Mouse (Mus musculus): ENCODE measurements around the gene A230050P20Rik. TPM values are rescaled to one million over a fixed set of nuclear protein-coding genes. Genes with fewer than 3 reads are reported as not detected.

A230050P20Rik gene
- polyA plus RNA-seq, 1 experiment from 2014 or later, result 1.2 TPM

- H3K4me1 ChIP-seq, result no peaks in the 10 kb centered on the region
- no peak overlapping the region for H3K4me3 ChIP-seq
- no peak for ATAC-seq
- H3K27me3 ChIP-seq, result peaks cover 14% of the 10 kb centered on the region; the same call in 1 of the 2 replicates
- H3K36me3 ChIP-seq (ENCODE audit: poor library complexity, severe bottlenecking), result no peaks in the 10 kb centered on the region
- H3K9me3 ChIP-seq (replicated peaks), result no peaks in the 10 kb centered on the region
- no peak overlapping the region for H3K4me2 ChIP-seq
- no peak overlapping the region for H3K9ac ChIP-seq
- H3K27ac ChIP-seq, result no peak overlapping the region
- WGBS, result 88% methylated on average over 2 of the region's 2 CpGs
Observed at GRCm38 (mm10) chr9:20850179-20850578, 18.3 kb upstream of the A230050P20Rik start.

- ATAC-seq, result no peak
- Histone ChIP-seq H3K4me1 (no peaks in the 10 kb centered on the region), H3K27me3 (peaks cover 21% of the 10 kb centered on the region; the same call in 1 of the 2 replicates), H3K9ac (no peak overlapping the region), H3K4me2 (no peak overlapping the region), H3K27ac (no peak overlapping the region), H3K36me3 (ENCODE audit: poor library complexity, severe bottlenecking) (no peaks in the 10 kb centered on the region), H3K4me3 (no peak overlapping the region), H3K9me3 (replicated peaks) (no peaks in the 10 kb centered on the region)
- WGBS, result 13% methylated on average over 6 of the region's 6 CpGs
Observed at GRCm38 (mm10) chr9:20857131-20857530, 11.3 kb upstream of the A230050P20Rik start.

- no peak for ATAC-seq
- Histone ChIP-seq H3K27me3 (peaks cover 12% of the 10 kb centered on the region; the same call in 1 of the 2 replicates), H3K4me3 (no peak overlapping the region), H3K36me3 (ENCODE audit: poor library complexity, severe bottlenecking) (no peaks in the 10 kb centered on the region), H3K9me3 (replicated peaks) (no peaks in the 10 kb centered on the region), H3K4me2 (no peak overlapping the region), H3K4me1 (no peaks in the 10 kb centered on the region), H3K9ac (no peak overlapping the region), H3K27ac (no peak overlapping the region)
- WGBS, result 55% methylated on average over 6 of the region's 6 CpGs
Observed at GRCm38 (mm10) chr9:20859926-20860325, 8.5 kb upstream of the A230050P20Rik start.

- ATAC-seq, result no peak
Observed at GRCm38 (mm10) chr9:20861821-20862220, 6.6 kb upstream of the A230050P20Rik start.

GRCm38 (mm10) chr9:20862225-20862624, 6.2 kb upstream of the A230050P20Rik start:
- Histone ChIP-seq H3K36me3 (ENCODE audit: poor library complexity, severe bottlenecking) (no peaks in the 10 kb centered on the region), H3K27ac (no peak overlapping the region), H3K4me2 (no peak overlapping the region), H3K27me3 (peaks cover 27% of the 10 kb centered on the region), H3K9ac (no peak overlapping the region), H3K4me1 (no peaks in the 10 kb centered on the region), H3K4me3 (no peak overlapping the region), H3K9me3 (replicated peaks) (no peaks in the 10 kb centered on the region)
- no peak for ATAC-seq
- WGBS, result 56% methylated on average over 4 of the region's 4 CpGs

More at GRCm38 (mm10) chr9:20861821-20862220, 6.6 kb upstream of the A230050P20Rik start:
- Histone ChIP-seq H3K4me1 (no peaks in the 10 kb centered on the region), H3K36me3 (ENCODE audit: poor library complexity, severe bottlenecking) (no peaks in the 10 kb centered on the region), H3K4me3 (no peak overlapping the region), H3K9ac (no peak overlapping the region), H3K9me3 (replicated peaks) (no peaks in the 10 kb centered on the region), H3K27ac (no peak overlapping the region), H3K27me3 (peaks cover 23% of the 10 kb centered on the region; the same call in 1 of the 2 replicates), H3K4me2 (no peak overlapping the region)
- WGBS, result 12% methylated on average over 4 of the region's 4 CpGs

- H3K9me3 ChIP-seq (replicated peaks), result no peaks in the 10 kb centered on the region
- no peaks in the 10 kb centered on the region for H3K4me1 ChIP-seq
- no peak for ATAC-seq
- H3K4me3 ChIP-seq, result no peak overlapping the region
- H3K36me3 ChIP-seq (ENCODE audit: poor library complexity, severe bottlenecking), result no peaks in the 10 kb centered on the region
- no peak overlapping the region for H3K27ac ChIP-seq
- peaks cover 57% of the 10 kb centered on the region for H3K27me3 ChIP-seq
- WGBS, result 58% methylated on average over 3 of the region's 3 CpGs
- no peak overlapping the region for H3K4me2 ChIP-seq
- H3K9ac ChIP-seq, result no peak overlapping the region
Observed at GRCm38 (mm10) chr9:20866879-20867278, 1.6 kb upstream of the A230050P20Rik start.

GRCm38 (mm10) chr9:20869246-20869645, 804 bp downstream of the A230050P20Rik start:
- no peaks in the 10 kb centered on the region for H3K36me3 ChIP-seq (ENCODE audit: poor library complexity, severe bottlenecking)
- H3K4me1 ChIP-seq, result no peaks in the 10 kb centered on the region
- no peaks in the 10 kb centered on the region for H3K9me3 ChIP-seq (replicated peaks)
- no peak for ATAC-seq
- H3K4me2 ChIP-seq, result peak overlapping the region; percentile 45
- H3K27me3 ChIP-seq, result peaks cover 59% of the 10 kb centered on the region
- no peak overlapping the region for H3K4me3 ChIP-seq
- no peak overlapping the region for H3K27ac ChIP-seq
- no peak overlapping the region for H3K9ac ChIP-seq
- 8% methylated on average over 19 of the region's 19 CpGs for WGBS

GRCm38 (mm10) chr9:20870211-20871173, 2.0 kb downstream of the A230050P20Rik start:
- WGBS, result 72% methylated on average over 12 of the region's 12 CpGs
- H3K27ac ChIP-seq, result no peak overlapping the region
- no peaks in the 10 kb centered on the region for H3K9me3 ChIP-seq (replicated peaks)
- no peaks in the 10 kb centered on the region for H3K4me1 ChIP-seq
- H3K4me3 ChIP-seq, result no peak overlapping the region
- no peak for ATAC-seq
- H3K36me3 ChIP-seq (ENCODE audit: poor library complexity, severe bottlenecking), result no peaks in the 10 kb centered on the region
- peaks cover 59% of the 10 kb centered on the region for H3K27me3 ChIP-seq
- no peak overlapping the region for H3K9ac ChIP-seq
- H3K4me2 ChIP-seq, result no peak overlapping the region

- ATAC-seq, result no peak
- no peaks in the 10 kb centered on the region for H3K36me3 ChIP-seq (ENCODE audit: poor library complexity, severe bottlenecking)
- WGBS, result 93% methylated on average over 10 of the region's 10 CpGs
- no peak overlapping the region for H3K27ac ChIP-seq
- peaks cover 4% of the 10 kb centered on the region; the same call in 1 of the 2 replicates for H3K4me1 ChIP-seq
- H3K9me3 ChIP-seq (replicated peaks), result no peaks in the 10 kb centered on the region
- no peak overlapping the region for H3K4me3 ChIP-seq
- peaks cover 37% of the 10 kb centered on the region for H3K27me3 ChIP-seq
- H3K4me2 ChIP-seq, result no peak overlapping the region
- no peak overlapping the region for H3K9ac ChIP-seq
Observed at GRCm38 (mm10) chr9:20872991-20873390, 4.5 kb downstream of the A230050P20Rik start.

GRCm38 (mm10) chr9:20873521-20873920, 5.1 kb downstream of the A230050P20Rik start:
- Histone ChIP-seq H3K36me3 (ENCODE audit: poor library complexity, severe bottlenecking) (no peaks in the 10 kb centered on the region), H3K4me2 (no peak overlapping the region), H3K9ac (no peak overlapping the region), H3K4me1 (peaks cover 4% of the 10 kb centered on the region; the same call in 1 of the 2 replicates), H3K4me3 (no peak overlapping the region), H3K27ac (no peak overlapping the region), H3K27me3 (peaks cover 31% of the 10 kb centered on the region), H3K9me3 (replicated peaks) (no peaks in the 10 kb centered on the region)
- ATAC-seq, result no peak
- 83% methylated on average over 12 of the region's 12 CpGs for WGBS

GRCm38 (mm10) chr9:20875021-20875790, 6.8 kb downstream of the A230050P20Rik start:
- H3K4me2 ChIP-seq, result no peak overlapping the region
- ATAC-seq, result no peak
- no peak overlapping the region for H3K4me3 ChIP-seq
- WGBS, result 68% methylated on average over 23 of the region's 23 CpGs
- H3K9me3 ChIP-seq (replicated peaks), result no peaks in the 10 kb centered on the region
- no peaks in the 10 kb centered on the region for H3K36me3 ChIP-seq (ENCODE audit: poor library complexity, severe bottlenecking)
- H3K27ac ChIP-seq, result no peak overlapping the region
- H3K9ac ChIP-seq, result no peak overlapping the region; the same call in 1 of the 2 replicates
- H3K4me1 ChIP-seq, result peaks cover 4% of the 10 kb centered on the region; the same call in 1 of the 2 replicates
- peaks cover 15% of the 10 kb centered on the region for H3K27me3 ChIP-seq

All from forebrain, embryonic 13.5 days (tissue).